Mouse (Mus musculus): ENCODE measurements at regions not wholly inside any gene's neighbourhood (a gene's known extent, or its start where the extent isn't known, plus 50 kb on each side); places are given as distances from the start of the nearest gene placed in this dataset.

DNA sequence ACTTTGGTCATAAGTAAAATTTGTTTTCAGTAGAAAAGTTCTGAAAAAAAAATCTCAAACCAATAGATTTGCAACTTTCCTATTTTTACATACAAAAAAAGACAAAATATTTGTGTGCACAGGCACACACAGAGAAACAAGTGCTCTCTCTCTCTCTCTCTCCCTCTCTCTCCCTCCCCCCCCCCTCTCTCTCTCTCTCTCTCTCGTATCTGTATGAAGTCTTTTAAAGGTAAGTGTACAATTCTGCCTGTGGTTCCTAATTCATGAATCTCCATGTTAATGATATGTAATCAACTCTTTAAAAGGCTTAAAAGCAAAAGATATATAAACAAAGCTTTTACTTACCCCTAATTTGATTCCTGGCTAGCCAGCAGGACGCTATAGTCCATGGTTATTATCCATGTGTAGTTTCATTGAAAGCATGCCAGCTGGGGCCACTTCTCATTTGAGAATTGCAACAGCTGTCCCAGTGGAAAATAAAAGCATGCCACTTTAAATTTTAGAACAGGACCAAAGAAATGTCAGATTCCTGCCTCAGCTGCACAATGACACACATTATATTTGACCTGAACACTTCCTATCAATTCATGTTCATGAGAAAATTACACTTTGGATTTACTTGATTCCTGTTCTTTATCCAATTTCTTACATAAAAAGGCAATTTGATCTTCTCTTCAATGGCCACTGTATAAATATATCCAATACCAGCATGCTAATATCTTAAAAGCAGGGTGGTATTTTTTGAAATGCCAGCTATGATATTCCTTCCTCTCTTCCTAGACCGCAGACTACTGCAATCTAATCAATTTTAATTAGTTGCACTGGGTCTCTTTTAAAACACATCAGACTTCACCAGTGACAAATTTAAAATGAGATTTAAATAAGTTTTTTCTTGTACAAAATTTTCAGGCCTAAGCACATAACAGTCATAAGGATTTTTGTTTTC lies 766.0 kb upstream of the Pfkp start:
- no peak for ATAC-seq
- no peak overlapping the region for H3K4me3 ChIP-seq (ENCODE audit: low read length)
- H3K27ac ChIP-seq (ENCODE audit: low read length), result no peak overlapping the region
- no peaks in the 10 kb centered on the region for H3K27me3 ChIP-seq (replicated peaks; ENCODE audit: control insufficient read depth, insufficient read depth, low read length)
- H3K4me1 ChIP-seq (ENCODE audit: control insufficient read depth, insufficient read depth, low read length), result no peaks in the 10 kb centered on the region
- no peaks in the 10 kb centered on the region for H3K9me3 ChIP-seq (ENCODE audit: control insufficient read depth, low read length)
- no peak overlapping the region for H3K4me2 ChIP-seq (ENCODE audit: low read depth, low read length)
- no peak overlapping the region for H3K9ac ChIP-seq (ENCODE audit: low read depth, low read length)
- 62% methylated on average over 3 of the region's 3 CpGs for WGBS
- H3K36me3 ChIP-seq (ENCODE audit: control insufficient read depth, insufficient read depth, low read length), result no peaks in the 10 kb centered on the region

GRCm38 (mm10) chr13:7427750-7428149 lies 774.9 kb upstream of the Adarb2 start:
- H3K36me3 ChIP-seq (ENCODE audit: control insufficient read depth, insufficient read depth, low read length), result no peaks in the 10 kb centered on the region
- H3K4me3 ChIP-seq (ENCODE audit: low read length), result no peak overlapping the region
- ATAC-seq, result no peak
- no peak overlapping the region for H3K9ac ChIP-seq (ENCODE audit: low read depth, low read length)
- no peak overlapping the region for H3K27ac ChIP-seq (ENCODE audit: low read length)
- H3K27me3 ChIP-seq (replicated peaks; ENCODE audit: control insufficient read depth, insufficient read depth, low read length), result no peaks in the 10 kb centered on the region
- H3K4me1 ChIP-seq (ENCODE audit: control insufficient read depth, insufficient read depth, low read length), result no peaks in the 10 kb centered on the region
- H3K4me2 ChIP-seq (ENCODE audit: low read depth, low read length), result no peak overlapping the region
- H3K9me3 ChIP-seq (ENCODE audit: control insufficient read depth, low read length), result no peaks in the 10 kb centered on the region

DNA sequence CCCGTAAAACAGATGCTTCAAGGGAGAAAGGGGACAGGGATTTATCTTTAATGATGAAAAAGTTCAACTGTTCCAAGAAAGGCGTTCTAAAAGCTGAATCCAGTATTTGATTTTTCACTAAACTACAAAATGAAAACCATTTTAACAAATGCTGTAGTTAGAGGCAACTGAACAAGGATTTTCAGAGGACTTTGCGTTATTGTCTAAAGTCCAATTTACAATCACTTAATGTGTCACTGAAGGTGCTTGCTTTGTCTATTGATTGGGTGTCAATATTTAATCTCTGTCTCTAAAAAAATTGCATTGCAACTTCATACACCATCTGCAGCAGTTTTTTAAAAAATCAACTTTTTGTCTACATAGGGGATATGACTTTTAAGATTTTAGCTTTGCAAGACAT lies 773.4 kb upstream of the Adarb2 start:
- ATAC-seq, result no peak
- Histone ChIP-seq H3K27ac (ENCODE audit: low read length) (no peak overlapping the region), H3K27me3 (replicated peaks; ENCODE audit: control insufficient read depth, insufficient read depth, low read length) (no peaks in the 10 kb centered on the region), H3K9ac (ENCODE audit: low read depth, low read length) (no peak overlapping the region), H3K4me3 (ENCODE audit: low read length) (no peak overlapping the region), H3K4me2 (ENCODE audit: low read depth, low read length) (no peak overlapping the region), H3K4me1 (ENCODE audit: control insufficient read depth, insufficient read depth, low read length) (no peaks in the 10 kb centered on the region), H3K36me3 (ENCODE audit: control insufficient read depth, insufficient read depth, low read length) (no peaks in the 10 kb centered on the region), H3K9me3 (ENCODE audit: control insufficient read depth, low read length) (no peaks in the 10 kb centered on the region)
- WGBS, result 65% methylated on average over 3 of the region's 3 CpGs

- no peak overlapping the region for H3K9ac ChIP-seq (ENCODE audit: low read depth, low read length)
- 41% methylated on average over 2 of the region's 2 CpGs for WGBS
- no peaks in the 10 kb centered on the region for H3K27me3 ChIP-seq (replicated peaks; ENCODE audit: control insufficient read depth, insufficient read depth, low read length)
- H3K36me3 ChIP-seq (ENCODE audit: control insufficient read depth, insufficient read depth, low read length), result no peaks in the 10 kb centered on the region
- no peaks in the 10 kb centered on the region for H3K9me3 ChIP-seq (ENCODE audit: control insufficient read depth, low read length)
- H3K27ac ChIP-seq (ENCODE audit: low read length), result no peak overlapping the region
- no peak overlapping the region for H3K4me2 ChIP-seq (ENCODE audit: low read depth, low read length)
- no peaks in the 10 kb centered on the region for H3K4me1 ChIP-seq (ENCODE audit: control insufficient read depth, insufficient read depth, low read length)
- ATAC-seq, result no peak
- H3K4me3 ChIP-seq (ENCODE audit: low read length), result no peak overlapping the region
These were observed 751.1 kb upstream of the Adarb2 start for GRCm38 (mm10) chr13:7451434-7452002.

DNA sequence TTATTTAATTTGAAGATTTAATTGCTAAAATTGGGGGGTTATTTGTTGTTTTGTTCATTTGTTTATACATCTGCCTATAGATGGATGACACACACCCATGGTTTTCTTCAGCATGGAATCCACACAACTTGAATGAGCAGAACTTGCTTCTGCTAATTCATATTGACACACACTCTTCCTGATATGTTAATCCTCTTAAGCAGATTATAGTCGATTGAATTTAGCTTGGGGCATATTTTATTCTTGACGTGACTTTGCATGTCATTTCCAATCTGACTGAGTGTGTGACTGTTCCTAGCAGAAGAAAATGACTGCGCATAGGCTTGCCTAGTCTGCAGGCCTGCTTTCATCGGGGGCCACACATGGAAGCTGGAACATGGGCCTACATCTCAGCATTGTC lies 727.0 kb upstream of the Adarb2 start:
- Histone ChIP-seq H3K4me2 (ENCODE audit: low read depth, low read length) (no peak overlapping the region), H3K4me3 (ENCODE audit: low read length) (no peak overlapping the region), H3K9me3 (ENCODE audit: control insufficient read depth, low read length) (no peaks in the 10 kb centered on the region), H3K27ac (ENCODE audit: low read length) (no peak overlapping the region), H3K27me3 (replicated peaks; ENCODE audit: control insufficient read depth, insufficient read depth, low read length) (no peaks in the 10 kb centered on the region), H3K36me3 (ENCODE audit: control insufficient read depth, insufficient read depth, low read length) (no peaks in the 10 kb centered on the region), H3K4me1 (ENCODE audit: control insufficient read depth, insufficient read depth, low read length) (no peaks in the 10 kb centered on the region), H3K9ac (ENCODE audit: low read depth, low read length) (no peak overlapping the region)
- ATAC-seq, result no peak
- WGBS, result 90% methylated on average over 4 of the region's 4 CpGs

DNA sequence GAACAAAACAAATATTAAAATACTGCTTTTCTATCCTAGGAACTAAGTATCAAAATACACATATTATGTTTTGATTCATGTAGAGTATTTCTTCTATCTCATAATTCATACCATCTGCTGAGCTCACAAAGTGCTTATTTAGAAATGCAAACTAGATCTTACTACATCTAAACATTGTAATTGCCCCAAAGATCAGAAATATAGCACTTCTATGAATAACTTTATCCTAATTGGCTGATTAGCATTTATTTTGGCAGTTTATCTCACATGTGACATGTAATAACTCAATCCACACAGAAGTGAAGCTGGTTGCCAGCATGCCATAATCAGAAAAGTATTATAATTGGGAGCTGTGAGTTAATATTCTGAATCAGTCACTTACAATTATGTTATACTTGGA lies 684.6 kb upstream of the Adarb2 start:
- H3K4me1 ChIP-seq (ENCODE audit: control insufficient read depth, insufficient read depth, low read length), result no peaks in the 10 kb centered on the region
- ATAC-seq, result no peak
- H3K27ac ChIP-seq (ENCODE audit: low read length), result no peak overlapping the region
- H3K4me3 ChIP-seq (ENCODE audit: low read length), result no peak overlapping the region
- H3K36me3 ChIP-seq (ENCODE audit: control insufficient read depth, insufficient read depth, low read length), result no peaks in the 10 kb centered on the region
- H3K27me3 ChIP-seq (replicated peaks; ENCODE audit: control insufficient read depth, insufficient read depth, low read length), result no peaks in the 10 kb centered on the region
- H3K9me3 ChIP-seq (ENCODE audit: control insufficient read depth, low read length), result no peaks in the 10 kb centered on the region
- no peak overlapping the region for H3K9ac ChIP-seq (ENCODE audit: low read depth, low read length)
- H3K4me2 ChIP-seq (ENCODE audit: low read depth, low read length), result no peak overlapping the region

DNA sequence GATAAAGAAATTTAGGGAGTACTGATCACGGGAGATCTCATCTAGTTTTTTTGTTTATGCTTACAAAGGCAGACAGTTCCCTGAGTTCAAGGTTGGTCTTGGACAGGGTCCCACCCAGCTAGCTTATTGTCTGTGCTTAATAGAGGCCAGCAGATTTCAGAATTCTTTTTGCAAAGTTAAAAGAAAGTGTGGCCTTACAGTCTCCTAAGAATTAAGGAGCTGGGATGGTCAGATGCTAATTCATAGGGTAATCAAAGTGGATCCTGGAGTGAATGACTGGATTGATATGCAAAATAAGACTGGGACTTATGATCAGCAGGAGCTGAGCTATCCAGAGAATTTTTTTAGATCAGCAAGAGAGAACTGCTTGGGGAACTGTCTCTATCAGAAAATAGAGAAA lies 678.2 kb upstream of the Adarb2 start:
- H3K27ac ChIP-seq (ENCODE audit: low read length), result no peak overlapping the region
- ATAC-seq, result no peak
- H3K27me3 ChIP-seq (replicated peaks; ENCODE audit: control insufficient read depth, insufficient read depth, low read length), result no peaks in the 10 kb centered on the region
- H3K36me3 ChIP-seq (ENCODE audit: control insufficient read depth, insufficient read depth, low read length), result no peaks in the 10 kb centered on the region
- no peaks in the 10 kb centered on the region for H3K4me1 ChIP-seq (ENCODE audit: control insufficient read depth, insufficient read depth, low read length)
- no peak overlapping the region for H3K4me3 ChIP-seq (ENCODE audit: low read length)
- WGBS, result 75% methylated on average over 1 of the region's 1 CpGs
- no peaks in the 10 kb centered on the region for H3K9me3 ChIP-seq (ENCODE audit: control insufficient read depth, low read length)
- no peak overlapping the region for H3K9ac ChIP-seq (ENCODE audit: low read depth, low read length)
- H3K4me2 ChIP-seq (ENCODE audit: low read depth, low read length), result no peak overlapping the region

DNA sequence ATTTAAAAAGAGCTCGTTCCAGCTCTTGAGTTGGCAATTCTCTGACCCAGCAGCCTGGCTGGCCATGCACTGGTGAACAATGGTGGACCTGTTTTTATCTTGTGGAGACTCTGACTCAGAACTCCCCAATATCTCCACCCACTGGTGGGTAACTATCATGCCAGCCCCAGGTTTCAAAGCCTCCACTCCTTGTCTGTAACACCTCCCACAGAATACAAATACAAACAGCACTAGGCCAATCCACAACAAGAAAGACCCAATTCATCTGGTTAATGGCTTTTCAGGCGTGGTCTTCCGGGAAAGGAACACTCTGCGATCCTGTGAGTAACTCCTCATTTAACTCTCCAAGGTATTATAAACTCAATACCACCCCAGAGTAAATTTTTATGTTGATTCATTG lies 663.8 kb upstream of the Adarb2 start:
- no peak for ATAC-seq
- H3K4me1 ChIP-seq (ENCODE audit: control insufficient read depth, insufficient read depth, low read length), result no peaks in the 10 kb centered on the region
- no peaks in the 10 kb centered on the region for H3K36me3 ChIP-seq (ENCODE audit: control insufficient read depth, insufficient read depth, low read length)
- H3K4me2 ChIP-seq (ENCODE audit: low read depth, low read length), result no peak overlapping the region
- no peak overlapping the region for H3K27ac ChIP-seq (ENCODE audit: low read length)
- no peak overlapping the region for H3K4me3 ChIP-seq (ENCODE audit: low read length)
- no peaks in the 10 kb centered on the region for H3K9me3 ChIP-seq (ENCODE audit: control insufficient read depth, low read length)
- H3K9ac ChIP-seq (ENCODE audit: low read depth, low read length), result no peak overlapping the region
- 84% methylated on average over 4 of the region's 4 CpGs for WGBS
- H3K27me3 ChIP-seq (replicated peaks; ENCODE audit: control insufficient read depth, insufficient read depth, low read length), result no peaks in the 10 kb centered on the region

GRCm38 (mm10) chr13:7584022-7584421 lies 618.6 kb upstream of the Adarb2 start:
- no peaks in the 10 kb centered on the region for H3K36me3 ChIP-seq (ENCODE audit: control insufficient read depth, insufficient read depth, low read length)
- no peak for ATAC-seq
- 82% methylated on average over 3 of the region's 3 CpGs for WGBS
- H3K9ac ChIP-seq (ENCODE audit: low read depth, low read length), result no peak overlapping the region
- H3K27ac ChIP-seq (ENCODE audit: low read length), result no peak overlapping the region
- H3K4me2 ChIP-seq (ENCODE audit: low read depth, low read length), result no peak overlapping the region
- H3K27me3 ChIP-seq (replicated peaks; ENCODE audit: control insufficient read depth, insufficient read depth, low read length), result no peaks in the 10 kb centered on the region
- no peaks in the 10 kb centered on the region for H3K4me1 ChIP-seq (ENCODE audit: control insufficient read depth, insufficient read depth, low read length)
- H3K9me3 ChIP-seq (ENCODE audit: control insufficient read depth, low read length), result no peaks in the 10 kb centered on the region
- H3K4me3 ChIP-seq (ENCODE audit: low read length), result no peak overlapping the region
